Mouse (Mus musculus) embryo, embryonic 11 days (tissue): ENCODE measurements around the gene Mllt3.

Experiments
- DNase-seq: peaks from one replicate; pipeline ENCODE4 v3.0.0-alpha.2; 2015

The Mllt3 gene

DNA sequence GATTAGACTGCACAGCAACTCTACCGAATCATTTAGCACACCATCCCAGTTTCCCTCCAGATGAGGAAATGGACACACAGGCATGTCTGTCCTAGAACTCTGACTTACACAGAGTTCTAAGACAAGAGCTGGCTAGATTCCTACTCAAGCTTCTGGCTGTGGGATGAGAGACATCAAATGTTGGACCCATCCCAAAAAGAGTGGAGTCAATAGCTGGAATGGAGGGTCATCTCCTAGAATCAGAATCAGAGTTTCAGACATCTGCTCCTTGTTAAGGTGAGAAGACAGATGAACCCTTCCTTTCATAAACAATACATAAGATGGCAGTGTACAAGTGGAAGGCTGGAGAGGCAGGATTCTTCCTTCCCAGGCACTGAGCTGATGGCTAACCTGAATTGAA is 214.9 kb downstream of the Mllt3 start:
- DNase-seq = no peak

- DNase-seq = no peak
Measured at GRCm38 (mm10) chr4:87815465-87816108, 217.6 kb downstream of the Mllt3 start.

DNA sequence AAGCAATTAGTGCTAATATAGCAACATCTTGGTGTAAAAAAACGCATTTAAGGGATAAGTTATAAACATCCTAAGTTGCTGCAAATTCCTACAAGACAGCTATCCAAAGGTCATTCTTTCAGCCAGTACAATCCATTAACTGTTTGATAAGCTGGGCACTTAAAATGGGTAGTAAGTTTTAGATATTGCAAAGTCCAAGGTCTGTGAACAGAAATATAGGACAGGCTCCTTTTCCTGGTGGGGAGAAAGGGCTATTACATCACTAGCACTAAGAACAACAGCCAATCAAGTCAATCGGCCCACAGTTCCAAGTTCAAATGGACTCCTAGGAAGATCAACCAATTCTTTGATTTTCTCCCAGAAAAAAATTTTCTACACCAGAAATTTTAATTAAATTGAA is 221.3 kb downstream of the Mllt3 start:
- DNase-seq = no peak

DNA sequence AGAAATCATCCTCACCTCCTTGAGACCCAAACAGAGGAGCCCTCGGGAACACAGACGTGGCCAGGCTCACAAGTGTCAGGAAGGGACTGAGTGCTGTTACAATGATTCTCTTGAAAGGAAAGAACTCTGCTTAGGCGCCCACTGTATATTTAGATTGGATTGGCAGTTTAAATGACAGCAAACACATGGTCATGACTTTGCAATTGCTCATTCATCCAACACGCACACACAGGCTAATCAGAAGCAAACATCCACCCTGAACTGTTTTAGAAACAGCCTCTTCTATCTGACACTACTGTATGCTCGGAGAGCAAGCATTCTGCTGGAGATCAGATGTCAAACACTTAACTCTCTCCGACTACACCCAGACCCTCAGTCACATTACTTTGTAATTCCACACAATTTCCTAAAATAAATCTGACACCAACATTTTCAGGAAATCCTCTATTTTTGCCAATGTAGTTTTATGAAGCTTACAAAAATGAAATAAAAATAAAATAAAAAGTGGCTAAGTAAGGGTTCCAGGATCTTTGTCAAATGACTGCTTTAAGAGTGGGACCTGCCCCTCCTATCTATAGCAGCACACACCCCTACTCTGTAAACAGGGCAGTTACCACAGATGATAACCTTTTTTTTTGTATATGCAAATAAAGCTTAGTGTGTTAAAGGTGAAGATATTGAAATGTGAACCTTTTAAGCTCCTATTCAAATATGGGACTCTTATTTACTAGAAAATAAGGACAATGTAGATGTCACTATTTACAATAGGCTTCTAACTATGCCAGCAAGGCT is 226.8 kb downstream of the Mllt3 start:
- DNase-seq = peak; percentile 23

DNA sequence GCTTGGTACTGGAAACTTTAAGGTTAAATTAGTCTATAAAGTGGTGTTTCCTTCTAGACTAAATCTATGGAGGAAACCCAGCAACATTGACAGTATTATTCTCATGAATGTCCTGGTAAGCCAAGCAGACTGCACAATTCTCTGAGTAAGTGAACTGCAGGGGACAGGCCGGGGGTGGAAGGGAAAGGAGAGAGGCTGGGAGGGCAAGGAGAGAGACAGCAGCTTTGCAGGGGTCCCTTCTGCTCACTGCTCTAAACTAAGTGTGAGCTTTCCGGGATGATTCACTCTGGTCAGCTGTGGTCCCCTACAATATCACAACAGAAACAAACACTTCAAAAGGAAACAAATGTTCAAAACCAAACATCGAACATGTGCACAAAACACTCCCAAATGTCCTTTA is 228.6 kb downstream of the Mllt3 start:
- DNase-seq = no peak

GRCm38 (mm10) chr4:87803313-87803712 is 229.9 kb downstream of the Mllt3 start:
- DNase-seq = no peak

- DNase-seq = peak; percentile 20
Measured at GRCm38 (mm10) chr4:87802140-87802539, 231.0 kb downstream of the Mllt3 start.

DNA sequence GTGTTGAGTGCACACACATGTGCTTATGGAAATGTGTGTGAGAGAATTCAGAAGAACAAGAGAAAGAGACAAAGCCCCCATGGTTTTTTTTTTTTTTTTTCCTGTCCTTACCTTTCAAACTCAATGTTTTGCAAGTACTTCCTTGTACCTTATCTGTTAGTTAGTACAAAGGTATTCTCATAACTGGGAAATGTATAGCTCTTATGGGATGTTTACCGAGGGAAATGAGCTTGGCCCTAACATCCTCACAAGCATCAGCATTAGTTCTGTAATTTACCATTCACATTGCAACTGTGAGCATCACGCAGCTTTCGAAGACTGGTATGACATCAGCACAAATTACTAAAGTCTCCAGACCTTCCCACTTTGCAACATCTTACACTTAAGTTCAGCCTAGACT is 231.8 kb downstream of the Mllt3 start:
- no peak for DNase-seq

- DNase-seq = no peak
Measured at GRCm38 (mm10) chr4:87800276-87800675, 232.9 kb downstream of the Mllt3 start.

- no peak for DNase-seq
Measured at GRCm38 (mm10) chr4:87799418-87799817, 233.7 kb downstream of the Mllt3 start.

GRCm38 (mm10) chr4:87795261-87795660 is 237.9 kb downstream of the Mllt3 start:
- peak; percentile 17 for DNase-seq

DNA sequence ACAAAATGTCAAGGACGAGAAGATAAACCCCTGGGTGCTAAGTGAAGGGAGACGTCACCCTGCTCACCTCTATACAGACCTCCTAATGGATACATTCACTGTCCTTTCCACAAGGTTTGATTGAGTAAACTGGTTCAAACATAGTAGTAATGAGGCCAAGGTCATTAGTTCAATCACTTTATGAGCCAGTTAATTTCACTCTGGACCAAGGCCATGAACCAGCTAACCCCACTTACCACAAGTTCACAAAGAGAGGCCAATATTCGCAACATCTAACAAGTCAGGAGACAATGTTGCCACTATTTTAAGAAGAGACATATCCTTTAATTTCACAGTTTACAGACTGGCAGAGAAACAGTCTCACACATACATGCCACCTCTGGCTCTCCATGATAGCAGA is 238.9 kb downstream of the Mllt3 start:
- no peak for DNase-seq

DNA sequence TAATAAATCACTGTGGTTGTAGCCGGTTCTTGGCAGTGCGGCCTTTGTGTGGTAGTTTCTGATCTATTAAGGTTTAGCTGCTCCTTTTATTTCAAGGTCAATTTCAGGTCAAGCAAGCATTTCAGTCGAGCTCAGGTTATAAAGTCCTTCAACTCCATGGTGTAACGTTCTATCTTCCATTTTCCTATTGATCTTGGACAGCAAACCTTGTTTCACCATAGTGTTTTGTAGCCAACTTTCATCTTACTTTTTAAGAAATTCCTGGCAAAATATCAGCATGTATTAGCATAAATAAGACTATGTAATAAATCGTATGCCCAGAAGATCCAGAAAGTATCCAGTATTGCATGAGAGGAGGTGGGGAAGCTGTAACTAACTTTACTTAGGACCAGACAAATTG is 240.7 kb downstream of the Mllt3 start:
- peak; percentile 26 for DNase-seq

GRCm38 (mm10) chr4:87789446-87789845 is 243.7 kb downstream of the Mllt3 start:
- no peak for DNase-seq

- peak; percentile 71 for DNase-seq
Measured at GRCm38 (mm10) chr4:87788691-87789090, 244.5 kb downstream of the Mllt3 start.

DNA sequence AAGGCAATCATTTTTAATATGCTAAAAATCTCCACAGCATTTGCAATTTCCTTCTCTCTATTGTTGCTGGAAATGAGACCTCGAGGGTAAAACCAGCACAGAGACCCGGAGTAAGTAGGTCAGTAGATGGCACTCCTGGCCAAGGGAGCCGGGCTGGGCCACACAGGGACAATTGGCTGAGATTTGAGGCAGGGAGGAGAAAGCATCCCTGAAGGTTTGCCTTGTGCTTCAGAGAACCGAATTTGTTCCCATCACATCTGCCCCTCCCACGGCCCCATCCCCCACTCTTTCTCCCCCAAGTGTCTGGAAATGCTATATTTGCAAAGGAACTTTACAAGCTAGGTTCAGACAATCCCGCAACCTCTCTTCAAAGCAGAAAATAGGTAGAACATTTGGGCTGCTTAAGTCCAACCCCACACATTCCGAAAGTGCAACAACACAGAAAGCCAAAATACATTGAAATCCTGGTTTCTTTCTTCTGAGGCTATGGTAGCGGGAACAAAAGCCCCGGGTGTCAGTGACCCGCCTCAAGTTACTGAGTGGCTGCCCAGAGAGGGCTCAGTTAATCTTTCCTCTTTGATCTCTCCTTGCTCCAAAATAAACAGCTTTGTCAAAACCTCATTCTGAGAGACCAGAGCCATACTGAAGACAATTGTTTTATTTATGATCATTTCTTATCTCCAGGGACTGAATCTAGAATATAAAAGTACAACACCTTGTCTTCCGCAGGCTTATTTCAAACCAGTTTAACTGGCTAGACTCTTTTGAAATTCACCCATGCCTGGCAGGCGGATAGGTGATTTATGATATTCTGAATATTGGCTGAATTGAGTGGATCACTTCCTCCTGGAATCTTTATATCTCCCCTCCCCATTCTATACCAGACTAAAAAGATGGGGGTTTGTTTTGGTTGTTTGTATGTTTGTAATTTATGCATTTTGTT is 247.8 kb downstream of the Mllt3 start:
- peak; percentile 84 for DNase-seq

DNA sequence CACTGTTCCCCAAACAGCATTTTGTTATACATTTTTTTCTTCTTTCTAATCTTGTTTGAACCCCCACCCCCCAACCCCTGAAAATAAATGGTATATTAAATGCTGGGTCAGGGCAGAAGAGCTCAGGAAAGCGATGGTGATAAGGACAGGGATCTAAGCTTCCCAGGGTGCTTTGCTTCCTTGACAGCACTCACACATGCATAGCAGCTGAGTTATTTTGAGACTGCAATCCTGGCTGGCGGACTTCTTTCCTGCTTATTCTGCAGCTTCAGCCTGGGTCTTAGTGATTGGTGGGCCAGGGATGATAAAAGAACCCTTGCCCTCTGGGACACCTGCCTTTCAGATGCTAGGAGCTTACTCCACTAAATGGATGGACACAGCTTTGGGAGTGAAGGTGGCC is 249.4 kb downstream of the Mllt3 start:
- DNase-seq = no peak

- no peak for DNase-seq
Measured at GRCm38 (mm10) chr4:87781971-87782370, 251.2 kb downstream of the Mllt3 start.

DNA sequence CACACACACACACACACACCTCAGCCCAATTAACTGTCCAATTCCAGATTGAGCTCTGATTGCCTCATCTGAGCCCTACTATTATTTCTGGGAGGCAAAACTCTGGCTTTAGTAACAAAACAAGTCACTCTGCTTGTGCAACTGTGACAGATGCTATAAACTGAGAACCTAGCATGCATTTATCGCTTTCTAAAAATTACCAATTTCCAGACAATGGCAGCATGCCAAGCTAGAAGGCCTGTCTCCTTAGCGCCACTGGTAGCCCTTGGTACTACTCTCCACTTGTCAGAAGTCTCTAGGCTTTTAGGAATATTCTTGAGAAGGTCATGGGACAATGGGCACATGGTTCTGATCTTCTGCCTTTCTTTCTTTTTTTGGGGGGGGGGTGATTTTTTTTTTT is 257.4 kb downstream of the Mllt3 start:
- no peak for DNase-seq

GRCm38 (mm10) chr4:87774515-87774914 is 258.6 kb downstream of the Mllt3 start:
- no peak for DNase-seq

DNA sequence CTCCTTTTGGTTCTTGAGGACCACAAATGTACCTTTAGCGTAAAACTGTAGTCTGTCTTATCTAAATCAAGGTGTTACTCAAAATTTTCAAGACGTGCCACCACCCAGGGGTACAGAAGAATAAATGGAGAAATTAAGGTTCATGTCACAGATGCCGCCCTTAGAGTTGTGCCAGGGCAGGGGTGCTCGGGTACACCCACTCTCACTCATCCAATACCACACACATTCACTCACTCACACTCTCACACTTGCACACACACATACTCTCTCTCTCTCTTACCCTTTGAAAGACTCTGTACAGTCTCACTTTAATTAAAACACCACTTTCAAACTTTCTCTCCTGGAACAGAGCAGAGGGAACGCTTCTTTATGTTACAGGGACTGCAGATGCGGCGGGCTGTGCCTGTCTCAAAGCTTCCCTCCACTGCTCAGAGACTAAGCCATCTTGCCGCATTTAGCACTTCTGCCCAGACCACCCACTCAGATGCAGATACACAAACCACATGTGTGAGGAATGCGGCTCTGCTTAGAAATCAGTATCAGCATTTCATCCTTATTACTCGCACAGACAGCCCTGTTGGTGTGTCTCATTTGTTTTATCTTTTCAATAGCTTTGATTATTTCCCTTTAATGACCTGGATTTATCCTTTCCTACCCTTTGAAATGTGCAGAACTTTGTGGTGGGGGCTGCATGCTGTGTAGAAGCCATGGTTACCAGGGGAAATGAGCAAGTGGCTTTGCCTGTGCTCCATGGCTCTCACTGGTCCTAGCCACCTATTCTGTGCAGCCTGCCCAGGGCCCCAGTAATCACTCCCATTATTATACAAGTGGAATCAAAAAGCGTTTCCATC is 265.2 kb downstream of the Mllt3 start:
- DNase-seq = peak; percentile 76

GRCm38 (mm10) chr4:87765729-87766128 is 267.4 kb downstream of the Mllt3 start:
- DNase-seq = no peak
